Mouse (Mus musculus) spleen, adult 18-20 months (tissue): Measurements from ENCODE around the gene Socs3.
A peak's percentile ranks its signal among the peaks of the same experiment; 100 is the strongest.

Source experiments
- DNase-seq, 2 experiments: peaks; one replicate each; pipeline ENCODE4 v3.0.0; 2022; ENCODE audit warnings: mixed read lengths in 2 of 2

The Socs3 gene

GRCm38 (mm10) chr11:117971646-117972242 lies 1.9 kb upstream of the Socs3 start:
- no peak for DNase-seq

GRCm38 (mm10) chr11:117971100-117971499 lies 1.3 kb upstream of the Socs3 start:
- no peak for DNase-seq

DNA sequence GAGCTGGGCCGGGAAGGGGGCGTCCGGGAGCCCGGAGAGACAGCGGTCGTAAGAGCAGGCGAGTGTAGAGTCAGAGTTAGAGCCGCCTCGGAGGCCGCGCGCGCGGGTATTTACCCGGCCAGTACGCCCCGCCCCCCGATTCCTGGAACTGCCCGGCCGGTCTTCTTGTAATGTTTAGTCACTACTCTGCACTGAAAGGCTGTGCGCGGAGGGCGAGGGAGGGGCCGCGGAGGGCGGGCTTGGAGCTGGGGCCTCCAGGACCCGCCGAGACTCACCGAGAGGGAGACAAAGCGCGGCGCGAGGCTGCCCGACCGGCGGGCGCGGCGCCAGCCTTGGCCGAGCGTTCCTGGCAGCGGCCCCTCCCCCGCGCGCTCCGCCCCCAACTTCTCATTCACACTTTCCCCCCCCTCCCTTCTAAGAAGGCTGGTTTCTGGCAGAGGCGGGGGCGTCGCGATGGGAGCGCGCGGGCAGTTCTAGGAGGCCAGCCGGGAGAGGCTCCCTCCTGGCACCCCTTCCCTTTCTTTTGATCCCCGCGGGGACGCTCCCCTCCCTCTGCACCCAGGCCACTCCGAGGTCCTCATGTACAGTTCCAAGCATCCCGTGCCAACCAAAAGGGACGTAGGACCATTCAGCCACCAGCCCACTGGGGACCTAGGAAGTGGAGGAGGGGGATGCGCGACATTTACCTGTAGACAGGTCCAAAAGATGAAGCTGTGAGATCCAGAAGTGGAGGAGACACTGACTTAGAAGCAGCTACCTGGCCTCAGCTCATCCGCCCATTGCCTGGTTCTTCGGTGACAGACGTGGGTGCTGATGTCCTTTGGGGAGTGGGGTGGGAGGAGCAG lies 525 bp downstream of the Socs3 start:
- DNase-seq = peak; percentile 84 to 92

GRCm38 (mm10) chr11:117968716-117969099 lies 1.1 kb downstream of the Socs3 start:
- no peak for DNase-seq

- DNase-seq = no peak
Observed at GRCm38 (mm10) chr11:117968016-117968671, 1.7 kb downstream of the Socs3 start.

GRCm38 (mm10) chr11:117967249-117968015 lies 2.4 kb downstream of the Socs3 start:
- no peak for DNase-seq

DNA sequence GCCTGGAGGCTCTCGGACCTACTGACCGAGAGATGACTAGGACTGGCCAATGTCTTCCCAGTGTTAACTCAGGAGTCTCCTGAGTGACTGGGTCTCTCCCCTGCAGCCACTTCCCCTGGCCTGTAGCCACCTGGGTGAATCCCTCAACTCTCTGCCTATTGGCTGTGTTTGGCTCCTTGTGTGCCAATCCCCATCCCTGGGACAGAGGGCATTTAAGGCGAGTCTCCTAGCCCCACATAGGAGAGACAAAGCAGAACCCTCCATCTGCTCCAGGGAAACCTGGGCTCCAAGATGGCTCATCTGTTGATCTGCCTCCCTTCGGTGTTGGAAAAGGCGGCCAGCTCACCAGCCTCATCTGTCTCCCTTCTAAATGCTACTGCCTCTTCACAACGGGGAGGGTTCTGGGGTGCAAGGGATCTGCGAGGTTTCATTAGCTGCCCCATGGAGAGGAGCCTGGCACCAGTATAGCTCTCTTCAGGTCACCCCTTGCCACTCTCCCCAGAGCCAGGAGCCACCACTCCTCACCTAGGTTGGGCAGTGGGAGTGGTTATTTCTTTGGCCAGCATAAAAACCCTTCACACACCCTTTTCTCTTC lies 3.2 kb downstream of the Socs3 start:
- DNase-seq = no peak

GRCm38 (mm10) chr11:117965561-117965981 lies 4.3 kb downstream of the Socs3 start:
- no peak for DNase-seq

DNA sequence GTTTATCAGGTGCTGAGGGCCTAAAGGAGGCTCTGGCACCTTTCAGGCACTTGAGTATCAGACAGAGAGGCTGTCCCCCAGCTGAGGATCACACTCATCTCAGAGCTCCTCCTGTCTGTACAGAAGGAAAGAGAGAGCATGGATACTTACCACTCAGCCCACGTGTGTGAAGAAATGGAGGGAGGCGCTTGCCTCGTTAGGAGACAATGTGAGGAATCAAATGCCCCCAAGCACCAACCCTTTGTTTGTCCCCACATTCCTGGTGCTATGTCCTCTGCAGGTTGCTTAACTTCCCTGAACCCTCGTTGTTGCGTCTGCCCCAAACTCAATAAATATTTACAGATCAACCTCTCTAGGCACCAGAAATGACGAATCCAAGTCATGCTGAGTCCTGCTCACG lies 4.8 kb downstream of the Socs3 start:
- no peak for DNase-seq

GRCm38 (mm10) chr11:117964294-117964693 lies 5.6 kb downstream of the Socs3 start:
- DNase-seq = no peak

DNA sequence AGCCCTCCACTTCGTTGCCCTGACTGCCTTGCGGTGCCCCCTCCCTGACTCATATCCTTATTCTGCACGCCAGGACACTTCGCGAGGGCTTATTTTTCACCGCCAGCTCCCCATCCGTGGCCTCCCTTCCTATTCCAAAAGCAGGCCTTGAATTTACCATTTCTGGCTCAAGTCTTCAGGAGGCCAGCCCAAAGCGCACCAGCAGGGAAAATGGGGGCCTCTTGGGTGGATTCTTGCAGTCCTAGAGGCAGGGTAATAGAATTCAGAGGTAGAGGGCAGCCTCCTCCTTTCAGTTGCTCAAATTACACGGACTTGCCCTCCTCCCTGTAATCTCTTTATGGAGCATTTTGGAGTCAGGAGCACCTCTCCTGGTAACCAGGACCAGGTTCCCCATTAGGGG lies 6.0 kb downstream of the Socs3 start:
- no peak for DNase-seq

DNA sequence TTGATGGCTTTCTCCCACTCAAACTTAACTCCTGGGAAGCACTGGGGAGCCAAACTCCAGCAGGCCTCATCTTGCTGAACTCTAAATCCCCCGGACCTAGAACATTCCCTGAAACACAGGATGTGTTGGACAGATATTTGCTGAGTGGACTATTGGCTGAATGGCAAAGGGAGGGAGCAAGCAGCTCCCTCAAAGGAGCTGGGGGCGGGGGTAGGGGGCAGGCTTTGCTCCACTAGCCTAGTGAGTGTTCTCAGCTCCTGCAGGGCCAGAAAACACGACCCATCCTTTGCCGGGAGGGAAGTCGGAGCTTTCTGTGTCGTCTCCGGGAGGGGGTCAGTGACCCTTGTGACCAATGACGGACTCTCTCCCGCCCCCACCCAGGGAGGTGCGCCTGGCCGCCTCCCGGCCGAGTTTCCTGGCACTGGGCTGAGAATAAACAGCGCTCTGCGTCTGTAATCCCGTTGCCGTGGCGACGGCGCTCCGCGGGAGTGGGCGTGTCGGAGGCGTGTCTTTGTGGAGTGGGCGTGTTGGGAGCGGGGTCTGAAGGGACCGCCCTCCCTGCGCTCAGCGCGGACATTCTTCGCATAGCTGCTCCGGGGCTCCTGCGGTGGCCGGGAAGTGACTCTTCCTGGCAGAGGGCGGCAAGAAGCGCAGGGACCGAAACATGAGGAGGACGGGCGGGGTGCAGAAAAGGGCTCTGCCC lies 6.6 kb downstream of the Socs3 start:
- DNase-seq = peak; percentile 96 to 98

- peak in 1 of 2 experiments; percentile 26 for DNase-seq
Observed at GRCm38 (mm10) chr11:117962228-117963067, 7.4 kb downstream of the Socs3 start.

- DNase-seq = no peak
Observed at GRCm38 (mm10) chr11:117960601-117961000, 9.2 kb downstream of the Socs3 start.

DNA sequence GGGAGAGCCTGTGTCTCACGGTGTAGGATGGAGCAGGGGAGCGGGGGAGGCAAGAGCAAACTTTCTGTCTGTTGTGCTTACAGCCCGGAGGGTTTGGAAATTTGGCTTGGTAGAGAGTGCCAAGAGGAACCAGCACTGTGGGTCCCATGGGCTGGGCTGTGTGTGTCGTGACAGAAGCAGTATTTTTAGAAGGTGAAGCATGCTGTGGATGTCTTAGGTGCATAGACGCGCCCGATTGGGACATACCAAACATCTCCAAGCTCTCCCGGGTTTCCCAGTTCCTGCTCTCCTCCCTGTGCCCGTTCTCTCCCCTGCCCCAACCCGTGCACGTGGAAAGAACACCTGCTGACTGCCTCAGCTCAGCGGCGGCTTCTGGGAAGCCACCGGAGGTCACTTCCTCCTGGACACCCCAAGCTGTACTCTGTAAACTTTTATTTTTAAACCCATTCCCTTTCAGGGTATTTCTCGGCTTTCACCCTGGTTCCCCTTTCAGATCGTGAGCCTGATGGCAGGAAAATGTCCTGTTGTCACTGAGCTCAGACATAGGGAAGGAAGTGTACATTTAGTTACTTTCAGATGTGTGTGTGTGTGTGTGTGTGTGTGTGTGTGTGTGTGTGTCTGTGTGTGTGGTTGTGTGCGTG lies 10.0 kb downstream of the Socs3 start:
- peak in 1 of 2 experiments; percentile 37 for DNase-seq

DNA sequence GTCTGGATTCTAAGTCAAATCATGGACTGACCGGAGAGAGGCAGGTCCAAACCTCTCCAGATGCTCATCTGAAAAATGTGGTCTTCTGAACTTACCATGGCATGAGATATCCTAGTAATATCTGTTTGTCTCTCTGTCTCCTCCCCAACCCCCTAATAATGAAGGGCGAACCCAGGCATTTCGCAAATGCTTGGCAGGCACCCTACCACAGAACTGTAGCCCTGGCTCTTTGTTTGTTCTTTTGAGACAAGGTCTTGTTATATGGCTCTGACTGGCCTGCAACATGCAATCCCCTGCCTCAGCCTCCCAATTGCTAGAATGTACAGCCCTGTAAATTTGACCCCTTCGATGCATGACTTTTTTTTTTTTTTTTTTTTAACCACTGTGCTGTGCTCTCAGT lies 10.7 kb downstream of the Socs3 start:
- DNase-seq = no peak

- no peak for DNase-seq
Observed at GRCm38 (mm10) chr11:117958197-117958596, 11.7 kb downstream of the Socs3 start.

- DNase-seq = no peak
Observed at GRCm38 (mm10) chr11:117955621-117956020, 14.2 kb downstream of the Socs3 start.

DNA sequence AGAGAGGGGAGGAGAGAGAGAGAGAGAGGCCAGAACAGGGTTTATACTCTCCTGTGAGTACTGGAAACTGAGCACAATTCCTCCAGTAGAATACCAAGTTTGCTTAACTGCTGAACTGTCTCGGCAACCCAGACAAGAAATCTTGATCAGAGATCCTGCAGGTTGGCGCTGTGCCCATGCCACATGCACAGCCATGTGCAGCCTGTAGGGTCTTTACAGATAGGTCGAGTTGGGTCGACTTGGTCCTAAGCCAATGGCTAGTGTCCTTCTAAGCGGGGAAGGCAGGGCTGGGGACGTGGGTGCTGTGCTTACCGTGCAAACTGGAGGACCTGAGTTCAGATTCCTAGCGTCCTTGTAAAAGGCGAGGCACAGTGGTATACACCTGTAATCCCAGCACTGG lies 15.0 kb downstream of the Socs3 start:
- no peak for DNase-seq

DNA sequence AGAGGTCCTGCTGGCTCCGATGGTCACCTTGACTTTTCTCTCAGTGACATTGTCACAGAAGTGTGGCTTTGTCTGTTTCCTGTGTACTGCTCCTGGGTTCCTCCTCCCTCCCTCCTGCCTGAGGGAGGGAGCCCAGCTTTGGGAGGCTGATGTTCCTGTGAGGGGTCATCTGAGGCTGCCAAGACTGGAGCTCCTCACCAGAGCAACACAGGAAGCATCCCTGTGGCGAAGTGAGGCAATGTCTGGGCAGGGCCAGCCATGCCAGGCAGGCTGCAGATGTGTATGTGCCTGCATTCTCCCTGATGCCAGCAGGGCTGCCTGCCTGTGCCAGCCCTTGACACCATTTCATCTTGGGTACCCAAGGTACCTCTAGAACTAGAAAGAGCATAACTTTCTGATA lies 15.8 kb downstream of the Socs3 start:
- DNase-seq = no peak
